Mouse (Mus musculus) liver, postnatal 0 days (tissue): ENCODE results near the gene Chn2.

ENCODE experiments used
- CTCF ChIP-seq: sonication (generic); IDR thresholded peaks from 2 replicates; pipeline ENCODE4 v1.5.1; 2016; ENCODE audit warnings: antibody characterized with exemption, low read depth
- EP300 ChIP-seq: IDR thresholded peaks from 2 replicates; pipeline ENCODE4 v1.6.1; 2016; ENCODE audit warnings: antibody characterized with exemption, low read depth, mild to moderate bottlenecking

DNA sequence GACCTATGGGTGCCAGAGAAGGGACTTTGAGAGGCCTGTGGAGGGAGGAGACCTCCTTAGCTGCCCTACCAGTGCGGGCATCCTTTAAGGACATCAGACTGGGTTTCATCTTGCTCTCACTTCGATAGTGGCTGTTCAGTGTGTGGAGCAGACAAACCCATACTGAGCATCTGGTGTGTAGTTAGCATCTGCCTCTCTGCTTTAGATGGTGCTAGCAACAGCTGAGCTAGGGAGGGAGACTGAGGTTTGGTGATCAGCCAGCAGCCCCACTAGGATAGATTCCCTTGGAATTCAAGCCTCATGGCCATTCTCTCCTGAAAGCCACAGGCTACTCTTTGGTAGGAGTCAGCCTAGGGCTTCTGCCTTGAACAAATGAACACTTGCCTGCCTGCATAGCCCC is 117.7 kb downstream of the Chn2 start:
- TF ChIP-seq CTCF = no peak
- TF ChIP-seq EP300 = no peak
